Mouse (Mus musculus) testis, adult 2 months (tissue): Measurements from ENCODE around the gene Loxl4. TPM values are rescaled to one million over a fixed set of nuclear protein-coding genes. Genes with fewer than 3 reads are reported as not detected.

Experiments used
- H3K27ac ChIP-seq: fragments of 200-500 bp; 2 replicates; pipeline ENCODE4 v1.5.1; 2012; ENCODE audit warnings: low read depth, low read length; ENCODE audit not compliant: control insufficient read depth, insufficient read depth
- H3K27me3 ChIP-seq: fragments of 200-500 bp; 2 replicates; pipeline ENCODE4 v1.6.1; 2012; ENCODE audit warnings: mild to moderate bottlenecking, low read length, moderate library complexity; ENCODE audit not compliant: control insufficient read depth, insufficient read depth
- H3K36me3 ChIP-seq: fragments of 200-500 bp; 2 replicates; pipeline ENCODE4 v1.6.1; 2012; ENCODE audit warnings: mild to moderate bottlenecking, low read length; ENCODE audit not compliant: control insufficient read depth, insufficient read depth
- H3K4me1 ChIP-seq: fragments of 200-500 bp; 2 replicates; pipeline ENCODE4 v1.6.1; 2012; ENCODE audit warnings: low read length; ENCODE audit not compliant: control insufficient read depth, insufficient read depth
- H3K4me3 ChIP-seq: fragments of 200-500 bp; 2 replicates; pipeline ENCODE4 v1.5.1; 2012; ENCODE audit warnings: low read depth, mild to moderate bottlenecking, low read length, moderate library complexity, mixed read lengths; ENCODE audit not compliant: control insufficient read depth
- CTCF ChIP-seq: fragments of 200-500 bp; IDR thresholded peaks from 2 replicates; pipeline ENCODE4 v1.5.1; 2012; ENCODE audit warnings: low read depth, mild to moderate bottlenecking, inconsistent platforms, low read length, moderate library complexity; ENCODE audit not compliant: control insufficient read depth, insufficient read depth, insufficient replicate concordance
- POLR2A ChIP-seq: fragments of 200-500 bp; IDR thresholded peaks from 2 replicates; pipeline ENCODE4 v1.6.1; 2012; ENCODE audit warnings: low read depth, mild to moderate bottlenecking, inconsistent platforms, low read length, moderate library complexity; ENCODE audit not compliant: control insufficient read depth
- polyA plus RNA-seq: library from polyadenylated mRNA; depleted of rRNA; stranded (reverse); fragments of >200 nt; gene quantifications from 2 replicates; pipeline ENCODE4 v1.2.3, GENCODE M21; 2012; rRNA removed

Gene Loxl4
- polyA plus RNA-seq, 1 experiment = 0.25 TPM

DNA sequence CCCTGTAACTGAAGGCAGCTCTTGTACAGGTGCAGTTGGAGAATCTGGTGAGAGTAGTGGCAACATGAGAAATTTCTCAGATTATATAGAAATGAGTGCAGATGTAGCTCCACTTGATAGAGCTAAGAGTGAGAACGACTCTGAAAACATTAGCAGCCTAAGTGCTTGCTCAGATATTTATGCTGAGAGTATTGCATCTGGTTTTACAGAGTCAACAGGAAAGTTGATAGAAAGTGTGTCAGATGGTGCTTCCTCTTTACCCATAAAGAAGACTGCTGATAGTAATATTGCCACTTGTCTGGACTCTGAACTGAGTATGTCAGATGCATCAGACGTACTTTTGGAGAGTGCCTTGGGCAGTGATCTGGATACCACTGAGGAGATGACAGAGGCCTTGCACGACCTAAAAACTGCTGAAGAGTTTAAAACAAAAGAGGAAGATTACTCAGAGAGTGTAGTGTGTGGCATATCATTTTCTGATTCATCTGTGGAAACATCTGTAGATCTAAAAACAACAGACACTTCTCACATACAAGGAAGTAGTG, 48.8 kb downstream of the Loxl4 start:
- peaks cover 2% of the 10 kb centered on the region; the same call in 1 of the 2 replicates for H3K36me3 ChIP-seq
- no peak overlapping the region for H3K27ac ChIP-seq
- H3K27me3 ChIP-seq = no peaks in the 10 kb centered on the region
- no peak for TF ChIP-seq POLR2A
- peak overlapping the region; percentile 43; the same call in 1 of the 2 replicates for H3K4me3 ChIP-seq
- H3K4me1 ChIP-seq = no peaks in the 10 kb centered on the region

DNA sequence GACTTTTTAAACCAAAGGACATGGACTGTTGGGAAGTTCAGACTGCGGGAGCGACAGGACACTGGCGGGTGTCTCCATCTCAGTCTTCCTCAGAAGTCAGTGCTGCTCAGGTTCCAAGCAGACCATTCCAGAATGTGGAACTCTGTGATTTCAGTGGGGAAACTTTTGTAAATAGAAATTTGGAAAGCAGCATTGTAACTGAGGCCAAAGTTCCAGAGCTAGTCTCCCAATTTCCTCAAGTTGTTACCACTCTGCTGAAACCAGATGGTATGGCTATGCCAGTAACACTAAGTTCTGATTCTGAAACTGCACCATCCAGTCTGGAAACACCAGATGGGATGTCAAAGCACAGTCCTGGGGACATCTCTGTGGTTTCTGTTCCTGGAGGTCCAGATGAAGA, 49.6 kb downstream of the Loxl4 start:
- H3K4me3 ChIP-seq = peak overlapping the region; percentile 77; the same call in 1 of the 2 replicates

DNA sequence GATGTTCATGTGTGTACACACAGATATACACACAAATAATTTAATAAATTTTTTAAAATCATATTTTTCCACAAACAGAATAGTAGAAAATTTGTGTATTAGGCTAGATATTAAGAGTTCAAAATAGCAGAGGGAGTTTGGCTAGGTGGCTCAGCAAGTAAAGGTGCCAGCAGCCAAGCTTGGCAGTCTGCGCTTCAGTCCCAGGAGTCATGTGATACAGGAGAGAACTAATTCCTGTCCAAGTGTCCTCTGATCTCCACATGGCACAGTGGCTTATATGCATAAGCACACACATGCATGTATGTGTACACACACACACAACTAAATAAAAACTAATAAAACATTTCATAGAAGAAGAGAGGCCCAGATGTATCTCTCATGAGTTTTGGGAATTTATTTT, 50.6 kb downstream of the Loxl4 start:
- H3K4me1 ChIP-seq = no peaks in the 10 kb centered on the region
- no peak overlapping the region for H3K27ac ChIP-seq
- H3K36me3 ChIP-seq = peaks cover 2% of the 10 kb centered on the region; the same call in 1 of the 2 replicates
- peak overlapping the region; percentile 55 for H3K4me3 ChIP-seq
- H3K27me3 ChIP-seq = no peaks in the 10 kb centered on the region
- no peak for TF ChIP-seq POLR2A
- TF ChIP-seq CTCF = no peak

More for the DNA sequence above, 49.6 kb downstream of the Loxl4 start:
- Histone ChIP-seq H3K27ac (no peak overlapping the region), H3K4me1 (no peaks in the 10 kb centered on the region), H3K36me3 (peaks cover 2% of the 10 kb centered on the region; the same call in 1 of the 2 replicates), H3K27me3 (no peaks in the 10 kb centered on the region)
- TF ChIP-seq CTCF (no peak), POLR2A (no peak)

DNA sequence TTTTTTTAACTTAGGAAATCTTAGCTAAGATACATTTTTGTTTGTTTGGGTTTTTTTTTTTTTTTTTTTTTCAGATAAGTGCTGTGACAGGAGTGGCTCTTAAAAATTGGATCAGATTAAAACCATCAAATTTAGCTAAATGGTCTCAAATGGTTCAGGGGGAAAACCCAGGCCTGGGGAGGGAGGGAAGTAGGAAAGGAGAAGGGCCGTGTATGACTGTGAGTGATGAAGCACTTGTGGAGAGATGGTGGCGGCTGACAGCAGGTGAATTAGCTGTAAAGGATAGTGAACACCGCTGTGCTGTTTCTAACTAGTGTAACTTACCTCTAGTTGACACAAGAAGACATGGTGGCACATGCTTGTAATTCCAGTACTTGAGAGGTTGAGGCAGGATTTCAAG, 53.9 kb downstream of the Loxl4 start:
- no peaks in the 10 kb centered on the region for H3K4me1 ChIP-seq
- peaks cover 2% of the 10 kb centered on the region; the same call in 1 of the 2 replicates for H3K36me3 ChIP-seq
- no peak overlapping the region for H3K4me3 ChIP-seq
- H3K27me3 ChIP-seq = no peaks in the 10 kb centered on the region
- H3K27ac ChIP-seq = no peak overlapping the region
- no peak for TF ChIP-seq CTCF
- no peak for TF ChIP-seq POLR2A

Other genes starting within 250 kb of the Loxl4 start
- 3.7 and 4.6 TPM in 2 replicates for gene Crtac1, start 181.0 kb downstream of the Loxl4 start, polyA plus RNA-seq
- 5.6 and 7.0 TPM in 2 replicates for gene R3hcc1l, start 94.1 kb downstream of the Loxl4 start, polyA plus RNA-seq
- 5.4 and 5.9 TPM in 2 replicates for gene Pyroxd2, start 140.0 kb upstream of the Loxl4 start, polyA plus RNA-seq
- gene Hps1, start 167.2 kb upstream of the Loxl4 start, polyA plus RNA-seq = 5.7 and 6.7 TPM in 2 replicates